Mouse (Mus musculus) lung, adult 2 months (tissue): ENCODE measurements at regions not wholly inside any gene's neighbourhood (a gene's known extent, or its start where the extent isn't known, plus 50 kb on each side); places are given as distances from the start of the nearest gene placed in this dataset.

Experiments
- DNase-seq: peaks from one replicate; pipeline ENCODE4 v3.0.0; 2022
- H3K4me1 ChIP-seq: fragments of 200-500 bp; 2 replicates; pipeline ENCODE4 v1.6.1; 2011; ENCODE audit warnings: low read length; ENCODE audit not compliant: control insufficient read depth, insufficient read depth
- H3K4me3 ChIP-seq: fragments of 200-500 bp; replicated peaks from 2 replicates; pipeline ENCODE3; 2011; ENCODE audit warnings: low read depth, mild to moderate bottlenecking, control low read depth, low read length; ENCODE audit errors: extremely low read depth
- CTCF ChIP-seq: fragments of 200-500 bp; IDR thresholded peaks from 2 replicates; pipeline ENCODE4 v1.5.1; 2011; ENCODE audit warnings: mild to moderate bottlenecking, low read length, control low read depth; ENCODE audit not compliant: insufficient read depth
- POLR2A ChIP-seq: fragments of 200-500 bp; IDR thresholded peaks from 2 replicates; pipeline ENCODE4 v1.6.1; 2011; ENCODE audit warnings: low read depth, mild to moderate bottlenecking, control low read depth, low read length, borderline replicate concordance; ENCODE audit errors: extremely low read depth
- WGBS: fragments of 180-500 bp; shearing (Covaris S2); methylation state at CpG from one replicate; pipeline ENCODE4 v1.1.7; 2018; 5-methylcytosine and 5-hydroxymethylcytosine counted together

DNA sequence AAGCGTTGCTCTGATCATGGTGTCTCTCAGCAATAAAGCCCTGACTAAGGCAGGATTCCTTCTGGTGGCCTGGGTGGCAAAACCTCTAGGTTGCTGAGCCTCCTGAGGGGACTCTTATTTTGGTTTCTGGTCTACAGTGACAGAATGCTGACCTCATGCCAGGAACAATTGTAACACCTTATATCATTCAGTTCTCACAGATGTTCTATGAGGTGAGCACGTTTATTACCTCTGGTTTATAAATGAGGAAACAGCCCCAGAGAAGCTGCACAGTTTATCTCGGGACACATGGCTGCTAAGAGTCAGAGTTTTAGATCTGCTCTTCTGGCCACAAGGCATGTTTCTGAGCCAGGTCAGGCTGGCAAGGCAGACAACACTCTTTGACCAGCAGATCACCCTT lies 324.3 kb downstream of the Bcl11a start:
- 36% methylated on average over 3 of the region's 3 CpGs for WGBS
- TF ChIP-seq POLR2A, result no peak
- TF ChIP-seq CTCF, result no peak
- Histone ChIP-seq H3K4me1 (no peaks in the 10 kb centered on the region), H3K4me3 (no peak overlapping the region)
- no peak for DNase-seq

GRCm38 (mm10) chr11:24414804-24415203 lies 336.9 kb downstream of the Bcl11a start:
- TF ChIP-seq CTCF (no peak), POLR2A (no peak)
- Histone ChIP-seq H3K4me1 (no peaks in the 10 kb centered on the region), H3K4me3 (no peak overlapping the region)
- no peak for DNase-seq

DNA sequence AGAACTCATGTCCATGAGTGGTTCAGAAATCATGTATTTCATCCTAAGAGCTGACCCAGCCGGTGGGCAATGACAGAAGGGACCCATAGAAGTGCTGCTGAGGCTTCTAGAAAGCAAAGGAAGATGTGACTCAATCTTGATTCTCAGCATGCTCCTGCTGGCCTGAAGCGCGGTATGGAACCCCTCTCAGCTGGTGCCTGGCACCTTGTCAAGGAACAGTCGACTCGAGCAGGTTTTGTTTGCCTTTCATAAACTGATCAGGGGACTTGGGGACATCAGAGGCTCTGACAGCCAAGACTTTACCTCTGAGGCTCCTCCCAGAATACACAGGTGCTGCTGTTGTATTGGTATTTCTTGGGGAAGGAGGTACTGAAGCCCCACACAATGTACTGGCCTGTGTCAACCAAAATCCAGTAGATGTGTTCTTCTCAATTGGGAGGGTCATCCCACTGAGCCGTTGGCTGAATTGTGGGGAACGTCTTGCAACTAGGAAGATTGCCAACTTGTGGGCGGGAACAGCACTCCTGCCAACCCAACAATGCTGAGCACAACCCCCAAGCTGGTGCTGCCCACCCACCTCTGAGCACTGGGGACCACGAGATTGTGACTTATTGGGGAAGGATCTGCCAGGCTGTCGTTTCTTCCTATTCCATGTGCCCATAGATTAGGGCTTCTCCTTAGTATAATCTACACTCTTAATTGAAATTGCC lies 344.4 kb downstream of the Bcl11a start:
- no peak for DNase-seq
- no peak for TF ChIP-seq POLR2A
- no peak for TF ChIP-seq CTCF
- no peak overlapping the region for H3K4me3 ChIP-seq
- no peaks in the 10 kb centered on the region for H3K4me1 ChIP-seq
- WGBS, result 69% methylated on average over 10 of the region's 10 CpGs

GRCm38 (mm10) chr11:24423278-24423677 lies 345.4 kb downstream of the Bcl11a start:
- Histone ChIP-seq H3K4me1 (no peaks in the 10 kb centered on the region), H3K4me3 (no peak overlapping the region)
- no peak for DNase-seq
- TF ChIP-seq CTCF (no peak), POLR2A (no peak)
- 70% methylated on average over 6 of the region's 6 CpGs for WGBS

- 33% methylated on average over 5 of the region's 5 CpGs for WGBS
- DNase-seq, result no peak
- Histone ChIP-seq H3K4me3 (no peak overlapping the region), H3K4me1 (no peaks in the 10 kb centered on the region)
- TF ChIP-seq CTCF (no peak), POLR2A (no peak)
Observed at GRCm38 (mm10) chr11:24426995-24427883, 349.4 kb downstream of the Bcl11a start.

- no peak for DNase-seq
- 96% methylated on average over 1 of the region's 1 CpGs for WGBS
- TF ChIP-seq POLR2A (no peak), CTCF (no peak)
Observed at GRCm38 (mm10) chr11:24448608-24449007, 370.8 kb downstream of the Bcl11a start.

DNA sequence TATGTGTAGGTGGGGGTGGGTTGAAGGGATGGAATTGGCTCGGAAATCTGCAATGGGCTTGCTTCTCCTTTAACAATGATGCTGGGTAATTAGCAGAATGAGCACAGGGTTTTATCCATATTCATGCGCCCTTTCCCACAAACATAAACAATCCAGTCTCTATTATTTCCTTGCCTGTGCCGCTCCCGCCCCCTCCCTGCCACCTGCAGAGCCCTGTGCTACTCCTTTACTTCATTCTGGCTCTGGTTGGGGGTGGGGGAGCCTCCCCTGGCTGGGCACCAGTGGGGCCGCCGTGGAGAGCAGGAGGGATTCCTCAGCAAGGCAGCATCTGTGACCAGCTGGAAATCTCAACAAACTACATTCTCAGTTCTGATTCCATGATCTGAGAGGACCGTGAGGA lies 374.4 kb downstream of the Bcl11a start:
- WGBS, result 57% methylated on average over 7 of the region's 7 CpGs
- TF ChIP-seq POLR2A (no peak), CTCF (no peak)
- no peak for DNase-seq
- Histone ChIP-seq H3K4me3 (no peak overlapping the region), H3K4me1 (no peaks in the 10 kb centered on the region)

More at GRCm38 (mm10) chr11:24448608-24449007, 370.8 kb downstream of the Bcl11a start:
- no peak overlapping the region for H3K4me3 ChIP-seq
- no peaks in the 10 kb centered on the region for H3K4me1 ChIP-seq

GRCm38 (mm10) chr11:24464642-24465041 lies 386.8 kb downstream of the Bcl11a start:
- H3K4me3 ChIP-seq, result no peak overlapping the region
- DNase-seq, result no peak
- no peak for TF ChIP-seq CTCF
- TF ChIP-seq POLR2A, result no peak
- 39% methylated on average over 4 of the region's 4 CpGs for WGBS
- no peaks in the 10 kb centered on the region for H3K4me1 ChIP-seq

DNA sequence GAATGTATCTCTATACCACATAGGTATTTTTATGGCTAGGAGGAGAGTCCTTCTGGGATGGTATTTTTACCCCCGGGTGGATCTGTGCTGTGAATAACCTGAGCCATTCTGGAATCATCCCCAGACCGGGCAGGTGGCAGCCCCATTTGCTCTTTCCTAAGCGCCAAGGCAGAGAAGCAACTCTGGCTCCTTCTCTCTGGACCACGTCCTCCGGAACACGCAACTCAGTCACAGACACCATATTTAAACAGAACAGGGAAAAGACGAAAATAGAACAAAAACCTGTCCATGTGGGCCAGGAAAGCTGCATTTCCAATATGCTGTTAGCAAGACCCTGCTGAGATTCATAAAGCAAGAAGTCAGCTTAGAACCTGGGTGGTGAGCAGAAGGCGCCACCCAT lies 389.6 kb downstream of the Bcl11a start:
- DNase-seq, result no peak
- H3K4me3 ChIP-seq, result no peak overlapping the region
- TF ChIP-seq POLR2A (no peak), CTCF (no peak)
- WGBS, result 91% methylated on average over 8 of the region's 8 CpGs
- no peaks in the 10 kb centered on the region for H3K4me1 ChIP-seq
